Mouse (Mus musculus) E14TG2a.4 (cell line): ENCODE results near the gene Nfam1.
A peak's percentile ranks its signal among the peaks of the same experiment; 100 is the strongest.

ENCODE experiments used
- H3K27me3 ChIP-seq: 2 replicates; pipeline ENCODE4 v1.6.1; 2014; ENCODE audit warnings: low read length, control low read depth; ENCODE audit not compliant: insufficient read depth
- H3K36me3 ChIP-seq: 2 replicates; pipeline ENCODE4 v1.6.1; 2014; ENCODE audit warnings: low read length, control low read depth; ENCODE audit not compliant: insufficient read depth
- H3K4me1 ChIP-seq: replicated peaks from 2 replicates; pipeline ENCODE4 v1.6.1; 2014; ENCODE audit warnings: low read depth, low read length, control low read depth
- H3K4me3 ChIP-seq: replicated peaks from 2 replicates; pipeline ENCODE4 v1.5.1; 2014; ENCODE audit warnings: mild to moderate bottlenecking, low read length
- H3K9me3 ChIP-seq: 2 replicates; pipeline ENCODE4 v1.6.1; 2014; ENCODE audit warnings: low read length, control low read depth
- CTCF ChIP-seq: conservative IDR thresholded peaks from 2 replicates; pipeline ENCODE4 v1.5.1; 2014; ENCODE audit warnings: low read length
- NANOG ChIP-seq: IDR thresholded peaks from 2 replicates; pipeline ENCODE4 v1.6.1; 2014; ENCODE audit warnings: borderline replicate concordance, low read length, mixed read lengths
- POU5F1 ChIP-seq: IDR thresholded peaks from 2 replicates; pipeline ENCODE4 v1.6.1; 2014; ENCODE audit warnings: low read length, borderline replicate concordance

Gene Nfam1

GRCm38 (mm10) chr15:82952292-82952705 lies 80.8 kb downstream of the Nfam1 start:
- peaks cover 87% of the 10 kb centered on the region for H3K27me3 ChIP-seq
- TF ChIP-seq CTCF (no peak), NANOG (no peak), POU5F1 (no peak)
- no peaks in the 10 kb centered on the region for H3K9me3 ChIP-seq
- H3K4me1 ChIP-seq, result peaks cover 50% of the 10 kb centered on the region
- H3K4me3 ChIP-seq, result peak overlapping the region; percentile 57
- no peaks in the 10 kb centered on the region for H3K36me3 ChIP-seq

GRCm38 (mm10) chr15:82950246-82950645 lies 82.9 kb downstream of the Nfam1 start:
- H3K36me3 ChIP-seq, result no peaks in the 10 kb centered on the region
- no peaks in the 10 kb centered on the region for H3K9me3 ChIP-seq
- H3K4me3 ChIP-seq, result no peak overlapping the region
- H3K27me3 ChIP-seq, result peaks cover 77% of the 10 kb centered on the region
- peaks cover 44% of the 10 kb centered on the region for H3K4me1 ChIP-seq
- TF ChIP-seq NANOG (no peak), CTCF (no peak), POU5F1 (no peak)

DNA sequence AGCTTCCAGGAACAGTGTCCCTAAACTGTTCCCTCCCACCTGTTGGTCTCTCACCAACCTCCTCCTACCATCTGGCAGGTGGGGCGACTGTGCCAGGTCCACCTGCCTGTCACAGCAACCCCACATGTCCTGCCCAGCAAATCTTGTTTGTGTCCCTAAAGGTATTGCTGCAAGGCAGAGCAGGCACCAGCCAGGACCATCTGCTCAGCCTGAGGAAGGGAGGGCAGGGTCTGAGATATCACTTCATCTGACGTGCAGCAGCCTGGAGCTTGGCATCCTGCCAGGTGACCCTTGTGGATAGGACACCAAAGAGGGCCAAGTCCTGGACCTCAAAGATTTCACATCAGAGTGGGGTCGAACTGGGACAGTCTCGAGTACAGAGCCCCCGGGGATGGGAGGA lies 85.7 kb downstream of the Nfam1 start:
- H3K9me3 ChIP-seq, result no peaks in the 10 kb centered on the region
- TF ChIP-seq NANOG (no peak), CTCF (no peak), POU5F1 (no peak)
- peaks cover 51% of the 10 kb centered on the region for H3K27me3 ChIP-seq
- peaks cover 28% of the 10 kb centered on the region for H3K4me1 ChIP-seq
- no peaks in the 10 kb centered on the region for H3K36me3 ChIP-seq
- no peak overlapping the region for H3K4me3 ChIP-seq

DNA sequence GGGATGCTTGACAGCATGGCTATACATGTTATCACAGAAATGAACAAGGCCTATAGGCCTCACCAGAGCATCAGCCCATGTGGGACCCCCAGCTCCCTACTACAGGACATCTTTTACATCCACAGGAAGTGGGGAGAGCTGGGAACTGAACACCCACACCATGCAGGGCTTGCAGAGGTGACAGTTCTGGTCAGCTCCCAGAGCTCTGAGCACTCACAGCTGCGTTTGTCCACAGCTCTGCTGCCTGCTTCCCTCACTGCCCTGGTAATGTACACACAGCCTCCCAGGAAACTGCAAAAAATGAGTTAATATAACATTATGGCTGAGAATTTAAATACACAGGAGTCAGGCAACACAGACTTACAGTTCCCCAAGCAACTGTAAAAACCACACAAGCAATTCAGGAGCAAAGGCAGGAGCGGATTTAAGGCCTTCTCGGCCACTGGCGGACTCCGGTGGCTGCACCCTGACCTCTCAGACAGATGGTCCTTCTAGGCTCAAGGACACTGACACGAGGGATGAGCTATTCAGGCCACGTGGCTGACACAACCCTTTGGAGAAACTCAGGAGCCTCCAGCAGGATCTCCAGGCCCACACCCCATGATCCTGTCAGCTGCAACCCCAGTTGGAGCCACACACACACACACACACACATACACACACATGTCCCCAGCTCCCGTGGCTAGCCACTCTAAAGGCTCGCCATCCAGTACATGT lies 88.5 kb downstream of the Nfam1 start:
- Histone ChIP-seq H3K4me3 (no peak overlapping the region), H3K9me3 (no peaks in the 10 kb centered on the region), H3K36me3 (no peaks in the 10 kb centered on the region), H3K4me1 (peaks cover 32% of the 10 kb centered on the region), H3K27me3 (peaks cover 27% of the 10 kb centered on the region)
- TF ChIP-seq POU5F1, result no peak
- TF ChIP-seq NANOG, result no peak
- TF ChIP-seq CTCF, result no peak
